Mouse (Mus musculus) limb, embryonic 11.5 days (tissue): ENCODE measurements at regions not wholly inside any gene's neighbourhood (a gene's known extent, or its start where the extent isn't known, plus 50 kb on each side); places are given as distances from the start of the nearest gene placed in this dataset.

Source experiments
- ATAC-seq: fragments of 200-750 bp; cut with Nextera tagmentation; 2 replicates; pipeline ENCODE4 v1.8.0; 2017; ENCODE audit warnings: low read depth; ENCODE audit not compliant: insufficient number of reproducible peaks, low FRiP score, low TSS enrichment
- DNase-seq: peaks from one replicate; pipeline ENCODE4 v3.0.0-alpha.2; 2015; ENCODE audit warnings: low spot score
- H3K27ac ChIP-seq: fragments of 300-500 bp; sonication (generic); replicated peaks from 2 replicates; pipeline ENCODE4 v1.5.1; 2014; ENCODE audit warnings: low read depth, mild to moderate bottlenecking, low read length
- H3K27me3 ChIP-seq: fragments of 300-500 bp; sonication (generic); 2 replicates; pipeline ENCODE4 v1.6.1; 2014; ENCODE audit warnings: mild to moderate bottlenecking, low read length, mixed read lengths; ENCODE audit not compliant: control insufficient read depth, insufficient read depth
- H3K36me3 ChIP-seq: fragments of 300-500 bp; sonication (generic); 2 replicates; pipeline ENCODE4 v1.6.1; 2014; ENCODE audit warnings: mild to moderate bottlenecking, low read length, moderate library complexity, mixed read lengths; ENCODE audit not compliant: control insufficient read depth, insufficient read depth
- H3K4me1 ChIP-seq: fragments of 300-500 bp; sonication (generic); 2 replicates; pipeline ENCODE4 v1.6.1; 2014; ENCODE audit warnings: low read length, mixed read lengths; ENCODE audit not compliant: control insufficient read depth, insufficient read depth
- H3K4me2 ChIP-seq: fragments of 300-500 bp; sonication (generic); 2 replicates; pipeline ENCODE4 v1.6.1; 2014; ENCODE audit warnings: low read depth, mild to moderate bottlenecking, moderate library complexity; ENCODE audit not compliant: severe bottlenecking
- H3K4me3 ChIP-seq: fragments of 300-500 bp; sonication (generic); 2 replicates; pipeline ENCODE4 v1.5.1; 2014; ENCODE audit warnings: low read depth, low read length
- H3K9ac ChIP-seq: fragments of 300-500 bp; sonication (generic); 2 replicates; pipeline ENCODE4 v1.6.1; 2014; ENCODE audit warnings: mild to moderate bottlenecking, low read length
- H3K9me3 ChIP-seq: fragments of 300-500 bp; sonication (generic); 2 replicates; pipeline ENCODE4 v1.6.1; 2016; ENCODE audit warnings: low read length; ENCODE audit not compliant: control insufficient read depth
- WGBS: fragments of 180-500 bp; shearing (Covaris S2); extraction: QIAGEN DNeasy Blood & Tissue Kit; methylation state at CpG from one replicate; pipeline ENCODE4 v1.1.7; 2014; 5-methylcytosine and 5-hydroxymethylcytosine counted together

DNA sequence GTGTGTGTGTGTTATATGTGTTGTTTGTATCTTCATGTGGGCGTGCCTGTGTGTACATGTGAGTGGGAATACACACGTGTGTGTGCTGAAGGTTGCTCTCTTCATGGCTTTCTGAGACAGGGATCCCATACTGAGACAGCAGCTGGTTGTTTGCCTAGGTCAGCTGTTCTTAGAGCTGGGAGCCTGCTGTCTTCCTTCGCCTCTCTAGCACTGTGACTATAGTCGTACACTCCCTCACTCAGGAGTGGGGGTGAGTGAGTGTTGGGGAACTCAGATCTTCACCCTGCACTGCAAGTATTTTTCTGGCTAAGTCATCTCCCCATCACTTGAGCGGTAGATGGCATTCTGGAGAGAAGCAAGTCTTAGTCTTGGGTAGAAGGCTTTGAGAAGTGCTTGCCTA lies 191.6 kb upstream of the Gm9833 start:
- no peak for ATAC-seq
- WGBS: 84% methylated on average over 5 of the region's 5 CpGs

DNA sequence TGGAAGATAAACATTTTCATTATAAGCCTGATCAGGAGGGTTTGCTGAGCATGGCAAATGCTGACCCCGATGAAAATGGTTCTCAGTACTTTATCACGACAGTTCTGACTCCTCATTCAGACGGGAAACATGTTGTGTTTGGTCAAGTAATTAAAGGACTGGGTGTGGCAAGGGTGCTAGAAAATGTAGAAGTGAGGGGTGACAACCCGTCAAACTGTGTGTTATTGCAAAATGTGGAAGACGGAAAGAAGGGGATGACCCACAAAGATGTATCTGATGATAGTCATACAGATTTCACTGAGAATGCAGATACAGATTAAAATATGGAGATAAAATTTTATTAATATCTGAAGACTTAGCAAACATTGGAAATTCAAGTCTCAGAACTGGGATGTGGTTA lies 186.2 kb upstream of the Gm9833 start:
- no peak overlapping the region for H3K27ac ChIP-seq
- no peak overlapping the region for H3K4me2 ChIP-seq
- H3K4me1 ChIP-seq: no peaks in the 10 kb centered on the region
- ATAC-seq (no peak), DNase-seq (no peak)
- WGBS: 79% methylated on average over 5 of the region's 5 CpGs
- no peaks in the 10 kb centered on the region for H3K27me3 ChIP-seq
- no peak overlapping the region for H3K9ac ChIP-seq
- H3K4me3 ChIP-seq: no peak overlapping the region
- no peaks in the 10 kb centered on the region for H3K9me3 ChIP-seq
- no peaks in the 10 kb centered on the region for H3K36me3 ChIP-seq

More for the DNA sequence above, 191.6 kb upstream of the Gm9833 start:
- H3K9me3 ChIP-seq: no peaks in the 10 kb centered on the region
- H3K4me2 ChIP-seq: no peak overlapping the region
- DNase-seq: no peak
- no peak overlapping the region for H3K27ac ChIP-seq
- no peaks in the 10 kb centered on the region for H3K27me3 ChIP-seq
- H3K36me3 ChIP-seq: no peaks in the 10 kb centered on the region
- H3K4me1 ChIP-seq: no peaks in the 10 kb centered on the region
- no peak overlapping the region for H3K4me3 ChIP-seq
- H3K9ac ChIP-seq: no peak overlapping the region

DNA sequence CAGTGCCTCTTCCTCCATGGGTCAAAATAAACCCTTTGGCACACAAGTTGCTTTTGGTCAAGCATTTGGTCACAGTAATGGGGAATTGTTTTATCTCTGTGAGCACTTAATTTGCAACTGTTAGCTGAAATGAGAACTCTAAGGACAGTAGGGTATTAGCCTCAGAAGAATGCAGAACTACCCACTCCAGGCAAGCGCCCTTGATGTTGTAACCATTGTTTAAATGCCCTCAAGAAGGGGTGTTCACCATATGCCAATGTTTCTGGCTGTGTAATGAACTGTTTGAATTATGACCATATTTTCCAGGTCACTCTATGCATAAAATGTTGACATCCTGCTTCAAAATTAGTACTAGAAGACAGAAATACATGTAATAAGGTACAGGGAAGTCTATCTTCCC lies 174.6 kb upstream of the Gm9833 start:
- Histone ChIP-seq H3K36me3 (no peaks in the 10 kb centered on the region), H3K27me3 (no peaks in the 10 kb centered on the region), H3K4me2 (no peak overlapping the region), H3K9me3 (no peaks in the 10 kb centered on the region), H3K27ac (no peak overlapping the region), H3K9ac (no peak overlapping the region), H3K4me3 (no peak overlapping the region), H3K4me1 (no peaks in the 10 kb centered on the region)
- DNase-seq: no peak
- 86% methylated on average over 1 of the region's 1 CpGs for whole genome bisulfite sequencing
- no peak for ATAC-seq

DNA sequence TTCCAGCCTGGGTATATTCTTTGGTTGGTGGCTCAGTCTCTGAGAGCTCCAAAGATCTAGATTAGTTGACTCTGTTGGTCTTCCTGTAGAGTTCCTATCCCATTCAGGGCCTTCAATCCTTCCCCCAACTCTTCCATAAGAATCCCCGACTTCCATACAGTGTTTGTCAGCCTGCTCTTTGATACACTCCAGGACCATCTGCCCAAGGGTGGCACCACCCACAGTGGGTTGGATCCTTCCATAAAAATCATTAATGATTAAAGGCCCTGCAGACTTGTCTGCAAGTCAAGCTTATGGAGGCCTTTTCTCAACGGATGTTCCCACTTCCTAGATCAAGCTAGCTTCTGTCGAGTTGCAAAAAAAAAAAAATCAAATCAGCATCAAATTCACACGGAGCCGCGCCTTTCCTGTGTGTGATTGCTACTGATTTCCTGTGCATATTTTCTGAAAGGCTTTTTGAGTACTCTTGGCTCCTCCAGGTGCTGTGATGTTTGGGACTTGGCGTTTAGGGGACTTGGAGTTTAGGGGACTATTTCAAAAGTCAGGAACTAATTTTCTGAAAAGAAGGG lies 171.3 kb upstream of the Gm9833 start:
- H3K4me2 ChIP-seq: no peak overlapping the region
- no peak for ATAC-seq
- 80% methylated on average over 7 of the region's 7 CpGs for WGBS

DNA sequence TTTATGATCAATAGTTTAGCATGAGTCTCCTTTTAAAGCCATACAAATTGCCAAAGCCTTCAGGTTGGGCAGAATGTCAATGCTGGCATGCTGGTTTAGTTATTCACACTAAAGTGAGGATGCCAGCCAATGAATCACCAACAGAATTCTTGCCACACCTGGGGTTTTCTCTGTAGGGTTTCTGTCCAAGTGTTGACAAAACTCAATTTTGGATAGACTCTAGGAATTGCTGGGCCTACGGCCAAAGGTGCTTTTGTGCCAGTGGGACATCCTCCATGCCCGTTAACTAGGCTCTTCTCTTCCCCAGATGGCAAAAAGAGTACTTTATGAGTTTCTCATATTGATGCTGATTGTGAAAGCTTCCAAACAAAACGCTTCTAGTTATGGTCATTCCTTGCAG lies 167.6 kb upstream of the Gm9833 start:
- no peak overlapping the region for H3K4me2 ChIP-seq
- H3K27me3 ChIP-seq: no peaks in the 10 kb centered on the region
- H3K4me3 ChIP-seq: no peak overlapping the region
- no peak overlapping the region for H3K27ac ChIP-seq
- WGBS: 83% methylated on average over 3 of the region's 3 CpGs
- no peak overlapping the region for H3K9ac ChIP-seq
- ATAC-seq: no peak
- H3K9me3 ChIP-seq: peaks cover 3% of the 10 kb centered on the region; the same call in 1 of the 2 replicates
- H3K36me3 ChIP-seq: no peaks in the 10 kb centered on the region
- no peak for DNase-seq
- no peaks in the 10 kb centered on the region for H3K4me1 ChIP-seq

More for the DNA sequence above, 171.3 kb upstream of the Gm9833 start:
- Histone ChIP-seq H3K4me3 (no peak overlapping the region), H3K9ac (no peak overlapping the region), H3K9me3 (no peaks in the 10 kb centered on the region), H3K27ac (no peak overlapping the region), H3K27me3 (no peaks in the 10 kb centered on the region), H3K36me3 (no peaks in the 10 kb centered on the region), H3K4me1 (no peaks in the 10 kb centered on the region)
- DNase-seq: no peak

DNA sequence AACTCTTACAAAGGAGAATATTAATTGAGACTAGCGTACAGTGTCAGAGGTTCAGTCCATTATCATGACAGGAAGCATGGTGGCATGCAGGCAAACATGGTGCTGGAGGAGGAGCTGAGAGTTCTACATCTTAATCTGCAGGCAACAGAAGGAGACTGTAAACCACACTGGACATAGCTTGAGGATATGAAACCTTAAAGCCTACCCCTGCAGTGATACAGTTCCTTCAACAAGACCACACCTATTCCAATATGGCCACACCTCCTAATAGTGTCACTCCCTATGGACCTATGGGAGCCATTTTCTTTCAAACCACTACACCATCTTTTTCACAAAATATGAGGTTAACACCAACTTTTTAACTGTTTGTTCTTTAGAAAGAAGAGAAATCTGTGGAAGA lies 166.2 kb upstream of the Gm9833 start:
- Histone ChIP-seq H3K36me3 (no peaks in the 10 kb centered on the region), H3K4me2 (no peak overlapping the region), H3K27me3 (no peaks in the 10 kb centered on the region), H3K4me1 (no peaks in the 10 kb centered on the region), H3K9me3 (peaks cover 3% of the 10 kb centered on the region; the same call in 1 of the 2 replicates), H3K27ac (no peak overlapping the region), H3K4me3 (no peak overlapping the region), H3K9ac (no peak overlapping the region)
- no peak for DNase-seq
- WGBS: 82% methylated on average over 1 of the region's 1 CpGs
- no peak for ATAC-seq

DNA sequence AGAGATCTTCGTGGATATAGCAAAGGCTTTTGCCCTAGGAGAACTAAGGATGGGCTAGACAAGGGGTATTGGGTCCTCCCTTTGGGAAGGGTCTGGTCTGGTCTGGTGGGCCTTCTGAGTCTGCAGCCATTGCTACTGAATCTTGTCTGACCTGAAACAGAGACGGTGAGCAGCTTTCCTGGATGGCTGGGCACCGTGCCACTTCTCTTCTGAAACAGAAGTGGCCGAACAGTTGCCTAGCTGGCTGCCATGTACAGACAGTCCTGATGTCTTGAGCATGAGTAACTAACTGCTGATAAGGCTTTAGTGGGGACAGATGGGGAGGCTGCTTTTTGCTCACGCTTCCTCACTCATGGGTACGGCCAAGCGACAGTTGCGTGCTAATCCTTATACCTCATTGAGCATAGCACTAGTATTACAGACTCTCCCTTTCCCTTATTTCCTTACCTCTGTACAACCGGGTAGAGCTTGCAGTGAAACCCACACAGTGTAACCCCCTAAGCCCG lies 165.3 kb upstream of the Gm9833 start:
- H3K4me3 ChIP-seq: no peak overlapping the region
- ATAC-seq (no peak), DNase-seq (no peak)
- H3K27ac ChIP-seq: no peak overlapping the region
- no peak overlapping the region for H3K9ac ChIP-seq
- H3K36me3 ChIP-seq: no peaks in the 10 kb centered on the region
- WGBS: 95% methylated on average over 10 of the region's 10 CpGs
- no peak overlapping the region for H3K4me2 ChIP-seq
- no peaks in the 10 kb centered on the region for H3K4me1 ChIP-seq
- H3K9me3 ChIP-seq: peaks cover 3% of the 10 kb centered on the region; the same call in 1 of the 2 replicates
- H3K27me3 ChIP-seq: no peaks in the 10 kb centered on the region

DNA sequence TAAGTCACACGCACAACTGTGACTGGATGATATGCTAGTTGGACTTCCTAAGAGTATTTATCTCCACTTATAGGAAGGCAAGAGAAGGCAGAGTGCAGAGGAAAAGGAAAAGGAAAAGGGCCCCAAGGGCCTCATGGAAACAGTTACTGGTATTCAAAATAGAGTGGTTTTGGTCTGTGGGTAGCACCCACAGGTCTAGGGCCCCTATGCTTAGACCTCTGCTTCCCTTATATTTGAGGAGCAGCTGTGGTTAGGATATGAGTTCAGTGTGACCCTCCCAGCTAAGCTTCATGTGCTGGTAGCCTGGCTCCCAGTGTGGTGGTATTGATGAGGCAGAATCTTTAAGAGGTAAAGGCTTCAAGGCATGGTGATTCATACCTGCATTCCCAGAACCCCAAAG lies 163.3 kb upstream of the Gm9833 start:
- Histone ChIP-seq H3K27ac (no peak overlapping the region), H3K27me3 (no peaks in the 10 kb centered on the region), H3K9me3 (peaks cover 3% of the 10 kb centered on the region; the same call in 1 of the 2 replicates), H3K4me2 (no peak overlapping the region), H3K9ac (no peak overlapping the region), H3K4me3 (no peak overlapping the region), H3K4me1 (no peaks in the 10 kb centered on the region), H3K36me3 (no peaks in the 10 kb centered on the region)
- 84% methylated on average over 1 of the region's 1 CpGs for WGBS
- ATAC-seq: no peak
- no peak for DNase-seq

DNA sequence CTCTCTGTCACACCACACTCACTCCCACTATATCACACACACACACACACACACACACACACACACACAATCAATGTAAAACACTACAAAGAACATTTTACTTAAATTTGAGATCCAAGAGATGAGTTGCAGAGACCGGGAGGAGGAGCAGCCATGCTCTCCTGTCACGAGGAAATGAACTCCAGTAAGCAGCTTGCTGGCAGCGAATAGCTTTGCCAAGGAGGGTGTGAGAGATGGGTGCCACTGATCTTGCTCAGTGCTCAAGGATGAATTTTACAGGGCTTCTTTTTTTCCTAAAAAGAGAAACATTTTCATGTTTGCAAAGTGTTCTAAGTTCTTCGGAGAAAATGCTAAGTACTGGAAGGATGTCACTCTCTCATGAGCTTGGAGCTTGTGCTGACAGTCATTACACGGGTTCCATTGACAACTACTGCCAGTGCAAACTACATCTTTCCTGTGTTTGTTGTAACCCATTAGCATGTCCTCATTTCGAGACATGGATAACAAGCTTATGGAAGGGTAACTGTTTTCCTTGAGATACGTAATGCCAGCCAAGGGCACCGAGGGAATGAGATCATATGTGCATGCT lies 151.0 kb upstream of the Gm9833 start:
- 80% methylated on average over 8 of the region's 8 CpGs for WGBS
- ATAC-seq: no peak
- H3K27me3 ChIP-seq: no peaks in the 10 kb centered on the region

More for the DNA sequence above, 151.0 kb upstream of the Gm9833 start:
- H3K36me3 ChIP-seq: no peaks in the 10 kb centered on the region
- no peak for DNase-seq
- H3K27ac ChIP-seq: no peak overlapping the region
- no peak overlapping the region for H3K9ac ChIP-seq
- no peaks in the 10 kb centered on the region for H3K9me3 ChIP-seq
- no peak overlapping the region for H3K4me3 ChIP-seq
- H3K4me2 ChIP-seq: no peak overlapping the region
- H3K4me1 ChIP-seq: no peaks in the 10 kb centered on the region
